Mouse (Mus musculus): ENCODE results near the gene Olfr502. TPM values are rescaled to one million over a fixed set of nuclear protein-coding genes. Genes with fewer than 3 reads are reported as not detected.
"Not testable (repeated sequence)": the region's sequence is repeated elsewhere in the genome, so short reads cannot be mapped to it uniquely, and the experiment has no call there.

Olfr502 gene
- total RNA-seq (2014; rRNA removed): not detected in 2 replicates
- polyA plus RNA-seq (2015; fragmentation: Nextera tagmentation; extraction: Ambion mirVana): not detected in 2 replicates

GRCm38 (mm10) chr7:108524965-108525364, at the start of gene Olfr502:
Olfr502 (minus strand) TSS chr7:108525065.
- TF ChIP-seq CTCF (IDR thresholded peaks at IDR 0.05): no peak
- Histone ChIP-seq H3K4me1 (ENCODE audit: insufficient read depth, low read length) (no peaks in the 10 kb centered on the region), H3K4me2 (ENCODE audit: low read depth, low read length, poor library complexity, severe bottlenecking) (no peak within 1 kb of the TSS), H3K27ac (ENCODE audit: low read depth, low read length) (no peak within 1 kb of the TSS), H3K4me3 (ENCODE audit: low read depth, low read length) (no peak within 1 kb of the TSS), H3K27me3 (ENCODE audit: insufficient read depth, low read length) (no peaks in the 10 kb centered on the region), H3K9ac (replicated peaks; ENCODE audit: low read length, poor library complexity, severe bottlenecking) (no peak within 1 kb of the TSS), H3K9me3 (ENCODE audit: low read length) (no peaks in the 10 kb centered on the region), H3K36me3 (ENCODE audit: insufficient read depth, low read length) (no peaks in the 10 kb centered on the region)
- 60% methylated on average over 1 of the region's 1 CpGs for WGBS
- ATAC-seq (ENCODE audit: low FRiP score) (no peak), DNase-seq (ENCODE audit: low spot score) (no peak)

DNA sequence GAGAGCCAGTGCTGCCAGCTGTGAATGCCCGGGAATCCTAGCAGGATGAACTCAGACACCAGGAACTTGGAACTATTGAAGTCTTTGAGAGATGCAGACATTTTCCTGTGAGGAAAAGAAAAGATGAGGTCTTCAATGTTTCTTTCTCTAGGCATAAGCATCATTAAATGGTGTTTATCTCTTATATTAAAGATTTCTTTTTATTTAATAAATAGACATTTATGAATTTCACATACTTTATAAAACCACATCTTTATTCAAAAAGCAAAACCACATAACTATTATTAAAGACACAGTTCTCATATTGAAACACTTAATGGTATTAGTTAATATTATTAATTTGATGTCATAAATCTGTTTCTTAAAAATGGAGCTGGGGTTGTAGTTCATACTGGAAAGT, 40.8 kb upstream of the Olfr502 start, which contains the start of gene Olfr504:
Gene Olfr504 (minus strand): TSS at position 101 of the 400 bp plus-strand sequence.
- no peaks in the 10 kb centered on the region for H3K27me3 ChIP-seq (ENCODE audit: insufficient read depth, low read length)
- no peak for TF ChIP-seq CTCF (IDR thresholded peaks at IDR 0.05)
- no peak within 1 kb of the TSS for H3K4me2 ChIP-seq (ENCODE audit: low read depth, low read length, poor library complexity, severe bottlenecking)
- no peak within 1 kb of the TSS for H3K4me3 ChIP-seq (ENCODE audit: low read depth, low read length)
- no peaks in the 10 kb centered on the region for H3K4me1 ChIP-seq (ENCODE audit: insufficient read depth, low read length)
- no peaks in the 10 kb centered on the region for H3K9me3 ChIP-seq (ENCODE audit: low read length)
- H3K27ac ChIP-seq (ENCODE audit: low read depth, low read length): no peak within 1 kb of the TSS
- ATAC-seq (ENCODE audit: low FRiP score) (no peak), DNase-seq (ENCODE audit: low spot score) (no peak)
- WGBS: 83% methylated on average over 1 of the region's 1 CpGs
- no peaks in the 10 kb centered on the region for H3K36me3 ChIP-seq (ENCODE audit: insufficient read depth, low read length)
- H3K9ac ChIP-seq (replicated peaks; ENCODE audit: low read length, poor library complexity, severe bottlenecking): no peak within 1 kb of the TSS

DNA sequence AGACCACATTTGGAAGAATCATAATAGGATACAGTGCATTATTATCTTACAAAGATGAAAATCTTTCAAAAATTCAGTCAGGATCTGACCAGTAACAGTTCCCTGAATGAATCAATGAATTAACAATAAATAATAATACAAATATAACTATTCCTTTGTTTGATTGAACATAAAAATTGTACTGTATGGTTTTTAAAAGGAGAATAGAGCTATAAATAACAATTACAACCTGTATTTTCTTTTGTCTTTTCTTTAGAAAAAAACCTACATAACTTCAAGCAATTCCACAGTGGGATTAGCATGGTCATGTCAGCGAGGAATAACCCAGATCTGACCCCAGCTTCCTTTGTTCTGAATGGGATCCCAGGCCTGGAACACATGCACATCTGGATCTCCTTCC, 19.4 kb upstream of the Olfr502 start, which contains the start of gene Olfr503:
Gene Olfr503 (plus strand): TSS at position 301 of the 400 bp plus-strand sequence.
- not testable (repeated sequence) for DNase-seq (ENCODE audit: low spot score); H3K27ac ChIP-seq (ENCODE audit: low read depth, low read length); H3K4me1 ChIP-seq (ENCODE audit: insufficient read depth, low read length); H3K9me3 ChIP-seq (ENCODE audit: low read length); H3K4me2 ChIP-seq (ENCODE audit: low read depth, low read length, poor library complexity, severe bottlenecking); H3K9ac ChIP-seq (replicated peaks; ENCODE audit: low read length, poor library complexity, severe bottlenecking); H3K4me3 ChIP-seq (ENCODE audit: low read depth, low read length); H3K27me3 ChIP-seq (ENCODE audit: insufficient read depth, low read length); H3K36me3 ChIP-seq (ENCODE audit: insufficient read depth, low read length); ATAC-seq (ENCODE audit: low FRiP score)
- WGBS: 69% methylated on average over 1 of the region's 1 CpGs

- no peak for TF ChIP-seq CTCF (IDR thresholded peaks at IDR 0.05)
- H3K4me3 ChIP-seq (ENCODE audit: low read depth, low read length): no peak overlapping the region
- H3K9ac ChIP-seq (replicated peaks; ENCODE audit: low read length, poor library complexity, severe bottlenecking): no peak overlapping the region
- no peak overlapping the region for H3K4me2 ChIP-seq (ENCODE audit: low read depth, low read length, poor library complexity, severe bottlenecking)
- no peaks in the 10 kb centered on the region for H3K36me3 ChIP-seq (ENCODE audit: insufficient read depth, low read length)
- H3K27ac ChIP-seq (ENCODE audit: low read depth, low read length): no peak overlapping the region
- no peak for ATAC-seq (ENCODE audit: low FRiP score)
- no peaks in the 10 kb centered on the region for H3K27me3 ChIP-seq (ENCODE audit: insufficient read depth, low read length)
- H3K9me3 ChIP-seq (ENCODE audit: low read length): no peaks in the 10 kb centered on the region
- WGBS: 88% methylated on average over 13 of the region's 13 CpGs
- H3K4me1 ChIP-seq (ENCODE audit: insufficient read depth, low read length): no peaks in the 10 kb centered on the region
- DNase-seq (ENCODE audit: low spot score): no peak
Observed at GRCm38 (mm10) chr7:108542416-108542815, 17.6 kb upstream of the Olfr502 start.

Other genes starting within 250 kb of the Olfr502 start
- not detected in 2 replicates for gene Olfr490, start 236.1 kb downstream of the Olfr502 start, total RNA-seq (2014; rRNA removed)
- gene Olfr490, start 236.1 kb downstream of the Olfr502 start, polyA plus RNA-seq (2015; fragmentation: Nextera tagmentation; extraction: Ambion mirVana): not detected in 2 replicates
- gene Olfr491, start 211.6 kb downstream of the Olfr502 start, total RNA-seq (2014; rRNA removed): not detected in 2 replicates
- gene Olfr491, start 211.6 kb downstream of the Olfr502 start, polyA plus RNA-seq (2015; fragmentation: Nextera tagmentation; extraction: Ambion mirVana): not detected in 2 replicates
- gene Olfr492, start 201.4 kb downstream of the Olfr502 start, total RNA-seq (2014; rRNA removed): not detected in 2 replicates
- gene Olfr492, start 201.4 kb downstream of the Olfr502 start, polyA plus RNA-seq (2015; fragmentation: Nextera tagmentation; extraction: Ambion mirVana): not detected in 2 replicates
- gene Olfr493, start 178.1 kb downstream of the Olfr502 start, total RNA-seq (2014; rRNA removed): not detected in 2 replicates
- gene Olfr493, start 178.1 kb downstream of the Olfr502 start, polyA plus RNA-seq (2015; fragmentation: Nextera tagmentation; extraction: Ambion mirVana): not detected in 2 replicates
- not detected in 2 replicates for gene Olfr494, start 159.7 kb downstream of the Olfr502 start, total RNA-seq (2014; rRNA removed)
- gene Olfr494, start 159.7 kb downstream of the Olfr502 start, polyA plus RNA-seq (2015; fragmentation: Nextera tagmentation; extraction: Ambion mirVana): not detected in 2 replicates
- not detected in 2 replicates for gene Olfr495, start 131.9 kb downstream of the Olfr502 start, total RNA-seq (2014; rRNA removed)
- not detected in 2 replicates for gene Olfr495, start 131.9 kb downstream of the Olfr502 start, polyA plus RNA-seq (2015; fragmentation: Nextera tagmentation; extraction: Ambion mirVana)
- gene Olfr497, start 104.6 kb downstream of the Olfr502 start, total RNA-seq (2014; rRNA removed): not detected in 2 replicates
- gene Olfr497, start 104.6 kb downstream of the Olfr502 start, polyA plus RNA-seq (2015; fragmentation: Nextera tagmentation; extraction: Ambion mirVana): not detected in 2 replicates
- gene Olfr498, start 59.7 kb downstream of the Olfr502 start, total RNA-seq (2014; rRNA removed): not detected in 2 replicates
- gene Olfr498, start 59.7 kb downstream of the Olfr502 start, polyA plus RNA-seq (2015; fragmentation: Nextera tagmentation; extraction: Ambion mirVana): not detected in 2 replicates
- gene Olfr503, start 19.5 kb upstream of the Olfr502 start, total RNA-seq (2014; rRNA removed): not detected in 2 replicates
- not detected in 2 replicates for gene Olfr503, start 19.5 kb upstream of the Olfr502 start, polyA plus RNA-seq (2015; fragmentation: Nextera tagmentation; extraction: Ambion mirVana)
- gene Olfr504, start 40.7 kb upstream of the Olfr502 start, total RNA-seq (2014; rRNA removed): not detected in 2 replicates
- gene Olfr504, start 40.7 kb upstream of the Olfr502 start, polyA plus RNA-seq (2015; fragmentation: Nextera tagmentation; extraction: Ambion mirVana): not detected in 2 replicates
- gene Olfr506, start 85.7 kb upstream of the Olfr502 start, total RNA-seq (2014; rRNA removed): not detected in 2 replicates
- not detected in 2 replicates for gene Olfr506, start 85.7 kb upstream of the Olfr502 start, polyA plus RNA-seq (2015; fragmentation: Nextera tagmentation; extraction: Ambion mirVana)
- not detected in 2 replicates for gene Olfr507, start 96.7 kb upstream of the Olfr502 start, total RNA-seq (2014; rRNA removed)
- not detected in 2 replicates for gene Olfr507, start 96.7 kb upstream of the Olfr502 start, polyA plus RNA-seq (2015; fragmentation: Nextera tagmentation; extraction: Ambion mirVana)
- gene Olfr508, start 104.9 kb upstream of the Olfr502 start, total RNA-seq (2014; rRNA removed): not detected in 2 replicates
- not detected in 2 replicates for gene Olfr508, start 104.9 kb upstream of the Olfr502 start, polyA plus RNA-seq (2015; fragmentation: Nextera tagmentation; extraction: Ambion mirVana)
- 0.05 TPM in 1 of 2 replicates, not detected in the other for gene Olfr509, start 126.8 kb upstream of the Olfr502 start, total RNA-seq (2014; rRNA removed)
- gene Olfr509, start 126.8 kb upstream of the Olfr502 start, polyA plus RNA-seq (2015; fragmentation: Nextera tagmentation; extraction: Ambion mirVana): not detected in 2 replicates
- not detected in 2 replicates for gene Olfr510, start 141.4 kb upstream of the Olfr502 start, total RNA-seq (2014; rRNA removed)
- not detected in 2 replicates for gene Olfr510, start 141.4 kb upstream of the Olfr502 start, polyA plus RNA-seq (2015; fragmentation: Nextera tagmentation; extraction: Ambion mirVana)
- gene Olfr512, start 188.3 kb upstream of the Olfr502 start, total RNA-seq (2014; rRNA removed): not detected in 2 replicates
- not detected in 2 replicates for gene Olfr512, start 188.3 kb upstream of the Olfr502 start, polyA plus RNA-seq (2015; fragmentation: Nextera tagmentation; extraction: Ambion mirVana)
- gene Olfr513, start 225.9 kb upstream of the Olfr502 start, total RNA-seq (2014; rRNA removed): not detected in 2 replicates
- not detected in 2 replicates for gene Olfr513, start 225.9 kb upstream of the Olfr502 start, polyA plus RNA-seq (2015; fragmentation: Nextera tagmentation; extraction: Ambion mirVana)

Measured in midbrain, postnatal 0 days (tissue).